ENCODE assay signal across 24 mouse cellular contexts in the genomic region with DNA sequence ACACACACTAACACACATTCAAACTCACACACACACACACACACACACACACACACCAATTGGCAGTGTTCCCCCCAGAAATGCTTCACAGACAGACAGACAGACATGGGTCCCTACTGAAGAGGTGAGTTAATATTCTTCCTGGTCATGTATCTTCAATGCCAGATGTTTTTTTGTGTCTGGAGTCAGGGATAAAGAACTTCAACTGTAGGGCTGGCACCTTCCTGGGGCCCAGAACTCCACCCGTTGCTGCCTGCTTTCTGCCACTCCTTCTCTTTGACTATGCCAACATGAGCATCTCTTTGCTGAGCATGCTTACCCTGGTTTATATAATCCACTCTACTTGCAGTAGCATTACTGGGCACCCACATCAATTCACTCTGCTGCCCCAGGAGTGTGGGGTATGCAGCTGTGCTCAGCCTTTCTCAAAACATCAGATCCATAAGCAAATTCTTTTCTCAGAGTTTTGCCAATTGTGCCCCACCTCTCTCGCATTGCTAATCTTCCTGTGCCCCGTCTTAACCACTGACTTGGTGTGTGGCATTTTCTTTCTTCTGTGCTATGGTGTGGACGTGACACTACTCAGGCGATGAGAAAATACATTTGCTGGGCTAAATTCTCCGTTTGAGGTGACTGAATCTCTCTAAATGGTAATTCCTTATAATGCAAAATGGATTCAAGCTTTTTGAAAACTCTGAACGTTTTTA.
DNase-seq lines count a peak whose midpoint lies in the region; ATAC-seq and TF ChIP-seq lines count a peak whose summit lies in the region.
"Had no signal": no experiment of that assay in that cellular context is flagged by ENCODE, and none has a peak within 500 bp of the region (broad histone marks: within the 10 kb centered on the region; RNA-seq: fewer than 3 reads in every experiment).

No protein-coding gene starts in this region.

- peak; percentile 77 for ATAC-seq in liver, embryonic 14.5 days (ENCODE audit: insufficient read depth)
- peak; percentile 92 for ATAC-seq in megakaryocyte-erythroid progenitor cell, adult 5-6 weeks (replicated peaks; ENCODE audit: low FRiP score, low TSS enrichment, poor library complexity, severe bottlenecking)
- ATAC-seq: forebrain, embryonic 16.5 days; inflammation-experienced regulatory T-cells, adult 6 months had no signal

- peak overlapping the region; percentile 51 for H3K27ac ChIP-seq in limb, embryonic 10.5 days
- H3K27ac ChIP-seq in liver, embryonic 14.5 days, result peak overlapping the region; percentile 31
- H3K27ac ChIP-seq: heart, embryonic 15.5 days; hindbrain, embryonic 14.5 days; macrophage; midbrain, embryonic 12.5 days; neural tube, embryonic 15.5 days; stomach, postnatal 0 days had no signal

- H3K9me3 ChIP-seq in limb, embryonic 10.5 days (replicated peaks), result no peaks in the 10 kb centered on the region
- H3K9me3 ChIP-seq in liver, embryonic 14.5 days (ENCODE audit: control insufficient read depth, low read length), result no peaks in the 10 kb centered on the region
- H3K9me3 ChIP-seq: forebrain, embryonic 10.5 days; heart, embryonic 15.5 days; midbrain, embryonic 12.5 days; neural tube, embryonic 15.5 days had no signal

- peak; percentile 84 for TF ChIP-seq EP300 in liver, embryonic 14.5 days (IDR thresholded peaks at IDR 0.05; ENCODE audit: low read depth)

- intact Hi-C loops in left cerebral cortex, postnatal 14 days (cut with DNase I), result no loop called here

- DNase-seq in c-Kit-positive CD71-positive TER-119-positive erythroid progenitor cells, embryonic 14.5 days (ENCODE audit: low spot score), result peak; percentile 73
- no peak for DNase-seq in limb, embryonic 10.5 days (ENCODE audit: low spot score)
- DNase-seq in liver, embryonic 14.5 days (ENCODE audit: low read depth in 3 of 3, low spot score in 3 of 3), result peak; percentile 49 to 62 (median 56)
- DNase-seq in left cerebral cortex, postnatal 14 days (ENCODE audit: low spot score in 2 of 2), result no peak
- DNase-seq in frontal cortex, postnatal 36 days (ENCODE audit: low spot score in 2 of 2), result no peak
- no peak for DNase-seq in testis, postnatal 14 days (ENCODE audit: low spot score)
- DNase-seq: adrenal gland, postnatal 25 days; cerebellum, adult 8-10 months; cerebellum, postnatal 36 days; gastrocnemius, postnatal 14 days; heart, adult 18-20 months; heart, postnatal 4 days; kidney, adult 2 months; kidney, postnatal 10 days had no signal

- peak overlapping the region; percentile 45 for H3K4me2 ChIP-seq in liver, embryonic 14.5 days (ENCODE audit: low read depth)
- H3K4me2 ChIP-seq: heart, embryonic 15.5 days; hindbrain, embryonic 14.5 days; midbrain, embryonic 12.5 days; neural tube, embryonic 15.5 days had no signal

- 77% methylated on average over 7 of the region's 7 CpGs for WGBS in limb, embryonic 10.5 days
- 39% methylated on average over 7 of the region's 7 CpGs for WGBS in liver, embryonic 14.5 days (ENCODE audit: insufficient replicate concordance)

- TF ChIP-seq CTCF in liver, embryonic 14.5 days (IDR thresholded peaks at IDR 0.05; ENCODE audit: low read depth), result no peak

- H3K9ac ChIP-seq in liver, embryonic 14.5 days (replicated peaks), result peak overlapping the region; percentile 2; the same call in 1 of the 2 replicates
- H3K9ac ChIP-seq: heart, embryonic 15.5 days; hindbrain, embryonic 14.5 days; midbrain, embryonic 12.5 days; neural tube, embryonic 15.5 days had no signal

- H3K27me3 ChIP-seq in limb, embryonic 10.5 days (ENCODE audit: low read depth, poor library complexity, severe bottlenecking), result no peaks in the 10 kb centered on the region
- no peaks in the 10 kb centered on the region for H3K27me3 ChIP-seq in liver, embryonic 14.5 days (ENCODE audit: control insufficient read depth, insufficient read depth, low read length)
- H3K27me3 ChIP-seq: heart, embryonic 15.5 days; midbrain, embryonic 12.5 days; neural tube, embryonic 15.5 days had no signal

- peaks cover 69% of the 10 kb centered on the region for H3K4me1 ChIP-seq in limb, embryonic 10.5 days
- H3K4me1 ChIP-seq in liver, embryonic 14.5 days (replicated peaks; ENCODE audit: control insufficient read depth in 2 of 2, insufficient read depth in 2 of 2, low read length in 1 of 2), result peaks cover 27 to 34% of the 10 kb centered on the region in 2 experiments

- no peaks in the 10 kb centered on the region for H3K36me3 ChIP-seq in limb, embryonic 10.5 days
- H3K36me3 ChIP-seq in liver, embryonic 14.5 days (replicated peaks; ENCODE audit: control insufficient read depth, insufficient read depth, low read depth), result no peaks in the 10 kb centered on the region
- H3K36me3 ChIP-seq: forebrain, embryonic 10.5 days; heart, embryonic 15.5 days; midbrain, embryonic 12.5 days; neural tube, embryonic 15.5 days had no signal

- H3K4me3 ChIP-seq in limb, embryonic 10.5 days, result no peak overlapping the region
- H3K4me3 ChIP-seq in liver, embryonic 14.5 days (ENCODE audit: insufficient read depth in 1 of 2, low read depth in 2 of 2, low read length in 2 of 2), result no peak overlapping the region
- H3K4me3 ChIP-seq: forebrain, embryonic 10.5 days; heart, embryonic 15.5 days; midbrain, embryonic 12.5 days; neural tube, embryonic 15.5 days had no signal

Comparison
In these comparisons a context has a peak if more than half of its experiments do, and no peak if none do; other contexts are left out.
1. DNase-seq: peak in c-Kit-positive CD71-positive TER-119-positive erythroid progenitor cells, embryonic 14.5 days (single experiment) and liver, embryonic 14.5 days (3 of 3); none in limb, embryonic 10.5 days (single experiment), left cerebral cortex, postnatal 14 days (0 of 2), frontal cortex, postnatal 36 days (0 of 2) and testis, postnatal 14 days (single experiment).